Mouse (Mus musculus): ENCODE results near the gene Nkx2-9. TPM values are rescaled to one million over a fixed set of nuclear protein-coding genes. Genes with fewer than 3 reads are reported as not detected.

Nkx2-9 gene
- polyA plus RNA-seq, 1 experiment from 2014 or later: not detected

DNA sequence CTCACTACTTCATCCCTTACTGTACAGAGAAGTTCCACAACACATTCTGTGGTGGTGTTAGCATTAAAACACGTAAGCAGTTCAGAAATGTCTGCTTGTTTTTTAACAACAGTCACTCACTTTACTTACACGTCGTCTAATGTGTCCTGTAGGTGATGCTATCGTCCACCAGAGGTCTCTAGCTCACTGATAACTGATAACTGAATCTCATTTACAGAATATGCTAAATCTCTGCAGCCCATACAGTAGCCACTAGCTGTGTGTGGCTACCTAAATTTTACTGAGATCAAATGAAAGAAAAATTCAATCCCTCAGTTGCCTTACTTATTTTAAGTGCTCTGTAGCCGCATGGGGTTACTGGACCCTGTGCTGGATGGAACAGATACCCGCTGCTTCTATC, 25.3 kb downstream of the Nkx2-9 start:
- Histone ChIP-seq H3K27me3 (replicated peaks; ENCODE audit: control insufficient read depth, insufficient read depth, low read length) (no peaks in the 10 kb centered on the region), H3K4me2 (replicated peaks; ENCODE audit: low read depth) (no peak overlapping the region), H3K9me3 (ENCODE audit: control insufficient read depth) (no peaks in the 10 kb centered on the region), H3K4me3 (ENCODE audit: low read depth, low read length) (no peak overlapping the region), H3K4me1 (replicated peaks; ENCODE audit: control insufficient read depth, insufficient read depth, low read length) (no peaks in the 10 kb centered on the region), H3K9ac (ENCODE audit: low read depth, low read length) (no peak overlapping the region), H3K27ac (ENCODE audit: low read depth, low read length) (no peak overlapping the region), H3K36me3 (ENCODE audit: control insufficient read depth, insufficient read depth) (no peaks in the 10 kb centered on the region)
- no peak for ATAC-seq
- WGBS: 33% methylated on average over 6 of the region's 6 CpGs
- peak; percentile 74 for TF ChIP-seq CTCF (IDR thresholded peaks at IDR 0.05; ENCODE audit: low read depth)

Other genes starting within 250 kb of the Nkx2-9 start
- gene Nkx2-1, start 76.4 kb downstream of the Nkx2-9 start, polyA plus RNA-seq (2015; fragmentation: Nextera tagmentation; extraction: Ambion mirVana): not detected in 2 replicates
- not detected in 2 replicates for gene Pax9, start 78.5 kb upstream of the Nkx2-9 start, polyA plus RNA-seq (2015; fragmentation: Nextera tagmentation; extraction: Ambion mirVana)

All from intestine, postnatal 0 days (tissue).